Mouse (Mus musculus): ENCODE measurements at regions not wholly inside any gene's neighbourhood (a gene's known extent, or its start where the extent isn't known, plus 50 kb on each side); places are given as distances from the start of the nearest gene placed in this dataset.
A peak's percentile ranks its signal among the peaks of the same experiment; 100 is the strongest.

DNA sequence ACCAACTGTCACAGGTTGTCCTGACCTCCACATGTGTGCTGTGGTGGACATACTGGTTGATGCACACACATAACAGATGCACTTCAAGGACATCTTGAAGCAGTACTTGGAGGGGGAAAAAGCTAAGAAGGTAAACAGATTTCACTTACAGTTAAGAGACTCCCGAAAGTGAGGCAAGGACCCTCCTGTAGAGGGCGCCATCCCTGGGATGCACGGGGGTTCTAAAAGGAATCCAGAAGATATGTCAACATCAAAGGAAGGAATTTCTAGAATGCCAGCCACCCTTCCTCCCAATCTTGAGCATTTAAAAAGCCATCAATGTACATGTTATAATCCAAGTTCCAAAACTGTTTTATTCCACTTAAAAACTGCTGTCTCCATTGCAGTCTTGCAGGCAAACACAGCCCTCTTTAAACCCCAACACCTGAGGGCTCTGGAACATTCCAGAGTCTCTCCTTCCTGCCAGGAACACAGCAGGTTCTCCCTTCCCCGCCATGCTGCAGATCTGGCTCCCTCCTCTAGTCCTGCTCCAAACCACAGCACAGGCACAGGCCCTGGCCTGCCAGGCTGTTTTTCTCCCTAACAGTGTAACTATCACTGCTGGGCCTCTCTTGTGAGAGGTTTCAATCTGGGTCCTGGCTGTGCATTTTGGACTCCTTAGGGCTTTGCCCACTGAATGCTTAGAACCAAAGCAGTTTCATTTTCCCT, 200.8 kb upstream of the Mkln1 start:
- DNase-seq (ENCODE audit: extremely low spot score) = no peak

DNA sequence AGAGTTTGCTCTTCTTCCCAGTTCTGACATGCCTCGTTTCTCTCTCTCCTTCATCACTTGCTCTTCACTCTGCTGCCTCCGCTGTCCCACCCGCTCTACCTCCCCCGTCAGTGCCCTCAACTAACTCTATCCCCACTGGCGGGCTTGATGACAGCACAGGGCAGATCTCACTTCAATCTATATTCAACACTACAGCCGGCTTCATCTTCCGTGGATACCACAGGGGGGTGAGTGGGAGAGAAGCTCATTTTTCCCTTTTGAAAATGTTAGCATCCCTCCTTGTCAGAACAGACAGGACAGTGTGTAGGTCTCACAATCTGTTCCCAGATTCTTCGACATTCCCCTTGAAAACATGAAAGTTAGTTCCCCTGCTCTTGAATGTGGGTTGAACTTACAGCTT, 200.2 kb upstream of the Mkln1 start:
- DNase-seq (ENCODE audit: extremely low spot score) = no peak

DNA sequence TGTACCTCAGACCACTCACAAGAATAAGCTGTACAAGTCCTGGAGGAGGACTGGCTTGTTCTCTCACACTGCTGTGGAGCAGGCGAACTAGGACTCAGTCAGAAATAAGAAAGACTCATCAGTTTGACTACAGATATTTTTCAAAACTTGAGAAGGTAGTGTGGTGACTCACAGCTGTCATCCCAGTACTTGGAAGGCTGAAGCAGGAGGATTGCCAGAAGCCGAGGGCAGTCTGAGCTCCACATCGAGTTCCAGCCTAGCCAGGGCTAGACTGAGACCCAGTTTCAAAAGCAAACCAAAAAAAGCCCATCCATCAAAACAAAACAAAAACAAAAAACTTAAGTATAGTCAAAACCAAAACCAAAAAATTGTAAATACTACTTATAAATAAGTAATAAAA, 197.8 kb upstream of the Mkln1 start:
- no peak for DNase-seq (ENCODE audit: extremely low spot score)

DNA sequence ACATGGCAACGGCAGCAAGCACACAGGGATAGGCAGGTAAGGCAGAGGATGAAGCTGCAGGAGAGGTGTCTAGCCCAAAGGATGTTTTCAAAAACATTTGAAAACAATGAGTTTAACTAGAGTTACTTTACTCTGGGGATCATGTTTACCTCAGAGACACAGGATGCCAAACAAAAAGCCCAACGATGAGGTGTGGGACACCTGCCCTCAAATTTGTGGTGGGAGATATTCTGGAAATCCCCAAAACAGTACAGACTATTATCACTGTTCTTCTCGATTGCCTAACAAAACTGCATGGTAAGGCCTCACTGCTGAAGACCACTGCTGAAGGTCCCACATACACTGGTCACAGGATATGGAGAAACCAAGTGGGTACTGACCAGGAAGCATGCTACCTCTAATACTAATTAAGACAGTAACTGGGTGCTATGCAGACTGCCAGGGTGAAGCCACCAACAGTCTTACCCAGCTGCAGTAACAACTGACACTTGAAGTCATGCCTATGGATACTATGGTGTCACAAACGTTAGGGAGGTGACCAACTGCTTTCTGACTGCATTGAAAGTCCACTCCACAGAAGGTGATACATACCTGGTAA, 197.1 kb upstream of the Mkln1 start:
- DNase-seq (ENCODE audit: extremely low spot score) = no peak

DNA sequence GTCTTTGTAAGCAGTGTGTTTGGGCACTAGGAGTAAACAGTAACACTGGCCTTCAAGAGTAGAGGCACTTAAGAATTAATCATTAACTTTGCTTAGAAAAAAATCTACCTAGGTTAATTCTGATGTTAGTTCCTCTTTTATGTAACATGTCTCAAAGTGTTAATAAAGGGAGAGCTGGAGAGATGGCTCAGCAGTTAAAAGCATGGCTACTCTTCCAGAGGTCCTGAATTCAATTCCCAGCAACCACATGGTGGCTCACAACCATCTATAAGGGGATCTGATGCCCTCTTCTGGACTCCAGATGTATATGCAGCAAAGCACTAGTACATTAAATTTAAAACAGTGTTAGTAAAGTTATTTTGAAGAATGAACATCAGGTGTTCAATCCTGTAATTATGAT, 195.9 kb upstream of the Mkln1 start:
- DNase-seq (ENCODE audit: extremely low spot score) = no peak

DNA sequence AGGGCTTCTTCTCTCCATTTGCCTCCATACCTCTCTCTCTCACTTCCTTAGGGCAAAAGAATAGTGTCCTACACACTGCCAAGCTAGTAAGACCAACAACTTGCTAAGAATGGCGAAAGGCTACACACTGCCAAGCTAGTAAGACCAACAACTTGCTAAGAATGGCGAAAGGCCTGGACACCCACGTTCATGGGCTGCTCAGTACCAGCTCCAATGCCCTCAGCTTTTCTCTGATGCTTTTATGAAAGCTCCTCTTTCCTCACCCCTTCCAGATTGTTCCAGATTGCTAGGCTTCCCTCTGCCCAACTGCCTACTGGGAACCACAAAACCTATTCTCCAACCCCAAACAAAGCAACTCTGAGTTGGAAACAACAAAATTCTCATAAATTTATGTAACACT, 194.1 kb upstream of the Mkln1 start:
- no peak for DNase-seq (ENCODE audit: extremely low spot score)

DNA sequence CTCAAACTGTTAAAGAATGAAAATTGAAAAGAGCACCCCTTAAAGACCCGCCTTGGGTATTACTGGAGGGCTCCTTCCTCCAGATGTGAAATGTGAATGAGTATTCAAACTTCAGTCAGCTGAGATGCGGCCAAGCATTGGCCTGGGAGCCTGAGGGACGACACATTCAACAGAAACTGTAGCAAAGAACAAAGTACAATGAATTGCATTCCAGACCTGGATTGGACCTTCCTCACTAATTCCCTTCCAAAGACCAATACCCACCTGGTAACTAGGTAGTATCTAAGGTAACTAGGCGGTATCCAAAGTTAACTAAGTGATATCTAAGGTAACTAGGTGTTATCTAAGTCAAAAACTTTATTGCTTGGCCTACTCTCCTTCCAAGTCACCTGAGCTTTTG, 193.7 kb upstream of the Mkln1 start:
- DNase-seq (ENCODE audit: extremely low spot score) = no peak

DNA sequence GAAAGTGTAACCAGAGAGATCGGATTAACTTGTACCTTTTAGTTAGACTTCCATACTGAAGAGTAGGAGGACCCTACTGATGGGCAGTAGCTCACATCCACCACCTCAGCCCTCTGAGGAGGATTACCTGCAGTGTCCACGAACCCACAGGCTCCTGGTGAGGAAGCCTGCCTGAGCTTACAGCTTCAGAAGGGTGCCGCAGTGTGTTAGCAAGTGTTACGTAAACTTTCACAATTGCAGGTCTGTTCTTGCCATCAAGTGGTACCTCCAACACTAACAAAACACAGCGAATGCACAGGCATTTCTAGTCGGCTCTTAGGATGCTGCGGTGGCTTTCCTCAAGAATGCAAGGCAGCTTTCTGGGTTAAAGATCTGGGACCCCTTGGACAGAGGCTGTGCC, 192.4 kb upstream of the Mkln1 start:
- no peak for DNase-seq (ENCODE audit: extremely low spot score)

DNA sequence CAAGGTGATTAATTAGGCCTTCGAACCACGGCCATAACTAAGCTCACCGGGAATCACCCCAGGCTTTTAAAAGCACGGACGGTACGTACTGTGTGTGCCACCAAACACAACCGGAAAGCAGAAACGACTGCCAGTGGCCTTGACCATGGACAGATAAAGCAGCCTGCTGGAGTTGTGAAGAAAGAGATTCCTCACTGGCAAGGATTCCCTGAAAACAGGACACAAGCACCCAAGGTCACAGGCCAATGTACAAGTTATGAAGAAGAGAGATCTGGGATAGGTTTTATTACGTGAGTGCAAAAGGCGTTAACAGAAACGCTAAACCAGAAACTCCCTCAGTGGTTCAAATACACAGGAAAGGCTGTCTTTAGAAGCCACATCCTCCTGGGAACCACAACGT, 191.3 kb upstream of the Mkln1 start:
- DNase-seq (ENCODE audit: extremely low spot score) = no peak

DNA sequence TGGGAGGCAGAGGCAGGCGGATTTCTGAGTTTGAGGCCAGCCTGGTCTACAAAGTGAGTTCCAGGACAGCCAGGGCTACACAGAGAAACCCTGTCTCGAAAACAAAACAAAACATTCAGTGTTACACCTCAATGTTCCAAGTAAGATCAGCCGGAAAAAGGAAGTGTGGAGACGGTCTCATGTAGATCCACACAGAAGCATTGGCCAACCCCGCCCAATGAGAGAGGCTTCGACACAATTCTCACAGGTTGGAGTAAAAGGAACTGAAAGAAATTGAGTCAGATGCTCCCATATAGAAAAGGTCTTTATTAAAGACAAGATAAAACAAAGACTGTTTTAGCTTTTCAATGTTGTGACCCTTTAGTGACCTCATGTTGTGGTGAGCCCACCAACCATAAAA, 190.3 kb upstream of the Mkln1 start:
- DNase-seq (ENCODE audit: extremely low spot score) = no peak

DNA sequence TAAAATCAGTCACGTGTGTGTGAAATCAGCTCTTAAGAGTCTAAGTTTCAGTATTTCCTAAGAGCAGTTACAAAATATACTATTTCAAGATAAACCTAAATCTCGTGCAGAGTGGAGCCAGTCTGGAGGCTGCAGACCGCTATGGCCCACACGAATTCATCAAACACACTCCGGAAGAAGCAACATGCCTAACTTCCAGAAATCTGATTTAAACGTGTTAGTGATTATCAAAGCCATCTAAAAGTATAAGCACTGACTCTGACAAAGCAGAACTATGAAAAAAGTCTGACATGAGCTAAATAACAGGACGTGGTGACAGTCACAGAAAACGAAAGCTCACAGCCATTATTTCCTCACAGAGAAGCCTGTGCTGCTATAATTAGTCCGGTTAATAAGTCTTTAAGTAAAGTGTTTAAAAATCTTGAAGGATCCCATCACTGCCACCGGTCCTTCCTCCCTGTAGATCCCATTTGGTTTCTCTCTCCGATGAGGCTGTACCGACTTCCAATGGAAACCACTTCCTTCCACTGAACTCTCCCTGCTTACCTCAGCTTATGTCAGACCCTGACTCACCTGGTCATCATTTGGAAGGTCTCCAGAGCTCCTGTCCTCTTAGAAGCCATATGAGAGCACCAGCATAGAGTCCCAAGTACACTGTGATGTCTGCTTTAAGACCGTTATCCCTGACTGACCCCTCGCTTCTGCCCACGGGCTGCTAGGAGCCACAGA, 189.0 kb upstream of the Mkln1 start:
- DNase-seq (ENCODE audit: extremely low spot score) = no peak

DNA sequence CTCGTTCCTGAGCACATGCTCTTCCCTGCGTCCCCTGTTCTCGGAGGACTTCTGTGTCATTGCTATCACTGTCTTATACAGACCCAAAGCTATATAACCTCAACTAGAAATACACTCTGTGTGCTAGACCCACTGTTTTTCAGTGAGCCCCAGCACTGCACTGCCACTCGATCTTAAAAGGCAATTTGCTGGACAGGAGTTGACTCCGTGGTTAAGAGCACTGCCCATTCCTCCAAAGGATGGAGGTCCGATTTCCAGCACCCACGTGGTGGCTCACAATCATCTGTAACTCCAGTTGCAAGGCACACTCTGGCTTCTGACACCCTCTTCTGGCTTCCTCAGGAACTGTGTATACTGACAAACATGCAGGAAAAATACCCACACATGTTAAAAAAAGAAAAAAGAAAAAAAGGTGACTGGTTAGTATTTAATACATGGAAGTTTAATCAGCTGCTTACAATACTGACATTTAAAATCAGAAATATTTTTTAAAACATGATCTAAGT, 188.3 kb upstream of the Mkln1 start:
- DNase-seq (ENCODE audit: extremely low spot score) = no peak

DNA sequence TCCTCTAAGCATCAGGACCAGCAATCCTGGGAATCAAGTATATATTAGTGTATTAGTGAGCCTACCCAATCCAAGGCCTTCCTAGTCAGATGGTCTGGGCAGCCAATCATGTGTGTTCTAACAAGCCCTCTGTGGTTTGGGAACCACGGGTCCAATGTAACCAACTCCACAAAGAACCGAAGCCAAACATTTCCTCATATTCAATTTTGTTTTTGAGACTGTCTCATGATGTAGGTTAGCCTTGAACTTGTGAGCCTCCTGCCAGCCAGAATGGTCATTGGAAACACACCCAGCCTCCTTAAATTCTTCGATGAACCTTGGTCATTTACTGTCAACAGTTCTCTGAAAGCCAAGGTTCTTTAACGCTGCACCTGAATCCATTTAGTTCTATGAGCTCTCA, 187.4 kb upstream of the Mkln1 start:
- no peak for DNase-seq (ENCODE audit: extremely low spot score)

DNA sequence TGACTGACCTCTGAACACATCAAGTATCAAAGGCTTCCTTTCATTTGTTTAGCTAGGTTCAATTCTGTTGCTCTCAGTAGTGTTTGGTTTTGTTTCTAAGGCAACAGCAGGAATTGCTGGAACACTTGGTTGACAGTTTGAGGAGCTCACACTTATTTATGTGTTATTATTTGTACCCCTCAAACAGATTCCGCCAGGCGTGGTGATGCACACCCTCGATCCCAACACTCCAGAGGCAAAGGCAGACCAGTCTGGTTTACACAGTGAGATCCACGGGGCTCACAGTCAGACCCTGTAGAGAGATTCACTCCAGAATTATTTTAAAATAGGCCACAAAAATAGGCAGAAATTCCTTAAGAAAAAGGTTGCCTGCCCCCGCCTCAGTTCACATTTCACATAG, 186.9 kb upstream of the Mkln1 start:
- no peak for DNase-seq (ENCODE audit: extremely low spot score)

DNA sequence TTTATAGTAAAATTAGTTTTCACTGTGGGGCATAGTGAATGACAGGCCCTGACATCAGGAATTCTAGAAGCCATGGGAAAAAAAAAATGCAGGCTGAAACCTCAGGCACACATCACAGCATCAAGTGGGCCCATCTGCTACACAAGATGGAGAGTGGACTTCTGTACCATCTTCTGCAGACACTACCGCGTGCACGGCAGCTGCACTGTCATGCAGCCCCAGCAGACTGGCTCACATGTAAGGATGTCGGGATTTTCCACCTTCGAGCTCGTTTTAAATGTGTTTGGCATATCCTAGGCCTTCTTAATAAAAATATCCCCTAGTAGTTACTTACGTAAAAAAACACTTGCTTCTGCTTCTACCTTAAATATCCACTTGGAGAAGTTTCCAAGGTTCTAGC, 186.5 kb upstream of the Mkln1 start:
- no peak for DNase-seq (ENCODE audit: extremely low spot score)

DNA sequence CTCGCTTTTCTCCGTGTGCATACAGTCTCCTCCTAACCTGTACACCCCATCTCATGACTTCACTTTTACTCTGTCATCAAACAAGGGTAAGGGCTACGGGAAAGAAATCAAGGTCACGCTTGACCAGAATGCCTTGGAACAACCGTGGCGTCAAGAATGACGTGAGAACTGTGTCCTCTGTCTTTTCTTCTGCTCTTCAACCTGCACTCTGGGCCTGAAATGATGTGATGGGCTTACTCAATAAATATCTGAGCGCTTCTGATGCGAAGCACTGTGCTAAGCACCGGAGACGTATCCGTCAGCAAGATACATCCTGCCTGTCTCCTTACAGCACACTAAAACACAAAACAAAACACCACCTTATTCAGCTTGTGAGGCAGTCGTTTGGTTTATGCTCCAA, 185.8 kb upstream of the Mkln1 start:
- no peak for DNase-seq (ENCODE audit: extremely low spot score)

DNA sequence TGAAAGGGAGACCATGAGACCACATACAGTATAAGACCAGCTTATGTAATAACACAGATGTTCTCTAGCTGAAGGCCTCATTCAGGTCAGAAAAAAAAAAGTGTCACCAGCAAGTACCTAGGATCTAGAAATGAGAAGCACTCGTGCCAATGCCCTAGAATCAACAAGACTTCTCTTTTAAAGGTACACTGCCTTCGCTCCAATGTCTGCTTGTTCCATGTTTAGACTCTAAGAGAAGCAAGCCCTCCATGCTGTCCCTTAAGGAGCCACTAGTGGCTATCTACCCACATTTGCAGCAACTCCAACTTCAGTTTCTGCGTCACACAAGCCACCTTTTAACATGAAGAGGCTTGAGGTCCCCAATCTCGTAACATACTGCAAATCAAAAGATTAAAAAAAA, 185.4 kb upstream of the Mkln1 start:
- DNase-seq (ENCODE audit: extremely low spot score) = no peak

DNA sequence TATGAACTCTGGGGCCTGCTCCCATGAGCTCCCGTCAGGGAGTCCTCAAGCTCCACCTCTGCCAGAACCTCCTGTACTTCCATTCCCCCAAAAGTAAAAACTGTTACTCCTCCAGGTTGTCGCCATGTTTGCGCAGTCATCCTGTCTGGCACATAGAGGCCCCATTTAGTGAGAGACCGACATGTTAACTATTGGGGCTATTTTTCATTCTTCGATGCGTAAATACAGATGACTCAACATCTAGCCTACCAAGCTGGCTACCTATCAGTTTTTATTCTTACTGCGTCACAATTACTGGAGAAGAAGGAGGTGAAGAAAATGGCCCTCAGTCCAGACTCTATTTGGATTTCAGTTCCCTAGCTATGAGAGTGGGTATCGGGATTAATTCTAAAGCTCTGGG, 182.9 kb upstream of the Mkln1 start:
- no peak for DNase-seq (ENCODE audit: extremely low spot score)

DNA sequence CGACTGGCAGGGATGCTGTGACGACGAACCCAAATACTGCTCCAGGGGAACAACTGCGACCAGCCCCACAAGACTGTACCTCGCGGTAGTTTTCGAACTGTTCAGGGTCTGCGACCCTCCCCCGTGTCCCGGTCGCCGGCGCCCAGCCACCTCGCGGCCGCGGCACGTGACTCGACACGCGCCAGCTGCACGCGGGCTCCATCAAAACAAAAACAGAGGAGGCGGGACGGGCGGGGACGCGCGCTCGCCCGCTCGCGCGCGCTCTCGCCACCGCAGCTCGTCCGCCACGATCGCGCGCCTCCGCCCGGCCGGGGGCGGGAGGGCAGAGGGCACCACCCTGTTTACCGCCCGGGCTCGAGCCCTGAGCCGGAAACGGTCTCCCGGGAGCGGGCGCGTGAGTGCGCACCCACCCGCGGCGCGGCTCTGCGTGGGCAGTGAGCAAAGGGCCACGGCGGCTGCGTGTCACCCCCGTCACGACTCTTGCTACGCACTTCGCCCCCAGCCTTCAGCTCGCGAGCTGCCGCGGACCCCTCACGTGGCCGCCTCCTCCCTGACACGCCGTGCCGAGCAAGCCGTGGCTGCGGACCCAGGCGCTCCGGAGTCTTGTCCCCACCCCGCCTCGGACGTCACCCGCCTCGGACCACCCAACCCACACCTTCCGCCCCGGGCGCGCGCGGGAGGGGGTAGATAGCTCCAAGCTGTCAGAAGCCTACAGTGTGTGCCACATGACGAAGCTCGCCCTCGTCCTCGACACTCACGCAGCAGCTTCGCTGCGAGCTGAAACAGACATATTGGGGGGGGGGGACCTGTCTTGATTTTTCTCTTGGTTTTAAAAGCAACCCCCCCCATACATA, 182.1 kb upstream of the Mkln1 start:
- DNase-seq (ENCODE audit: extremely low spot score) = peak; percentile 60

DNA sequence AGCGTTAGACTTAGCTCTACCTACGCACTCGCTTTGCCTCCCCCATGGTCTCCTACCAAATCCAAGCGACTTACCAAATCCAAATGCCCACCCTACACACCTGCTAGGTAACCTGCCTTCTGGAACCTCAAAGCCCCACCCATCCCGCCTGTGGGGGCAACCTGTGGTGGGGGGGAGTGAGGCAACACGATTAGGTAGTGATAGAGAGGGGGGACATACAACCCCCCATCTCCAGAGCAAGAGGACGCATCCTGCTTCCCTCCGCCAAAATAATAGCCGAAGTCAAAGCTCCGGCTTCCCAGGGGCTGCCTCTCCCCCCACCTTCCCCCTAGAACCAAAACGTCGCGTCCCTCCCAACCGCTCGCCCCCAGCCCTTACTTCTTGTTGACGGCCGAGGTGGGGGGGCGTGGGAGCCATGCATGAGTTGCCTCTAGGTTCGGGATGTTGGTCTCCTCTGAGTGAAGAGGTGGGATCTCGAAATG, 181.4 kb upstream of the Mkln1 start:
- DNase-seq (ENCODE audit: extremely low spot score) = no peak

DNA sequence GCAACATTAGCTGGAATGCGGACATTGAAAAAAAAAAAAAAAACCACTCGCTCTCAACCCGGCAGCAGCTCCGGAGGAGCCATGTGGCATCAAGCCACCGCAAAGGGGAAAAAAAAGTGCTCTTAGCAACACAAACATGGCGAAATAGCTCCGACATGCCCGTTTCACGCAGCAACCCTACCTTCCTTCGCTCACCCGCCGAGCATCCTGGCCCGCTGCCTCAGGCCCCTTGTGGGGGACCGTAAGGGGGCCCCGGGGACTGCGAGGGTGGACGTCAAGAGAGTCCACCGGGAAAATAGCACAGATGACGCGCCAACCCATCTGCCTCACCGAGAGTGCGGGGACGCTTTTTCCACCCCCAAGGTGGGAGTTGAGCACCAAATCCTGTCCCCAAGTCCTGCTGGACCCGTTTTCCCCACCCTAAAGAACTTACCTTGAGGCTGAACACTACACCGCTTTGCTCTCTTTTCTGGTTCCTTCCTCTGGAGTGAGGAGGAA, 180.8 kb upstream of the Mkln1 start:
- DNase-seq (ENCODE audit: extremely low spot score) = peak; percentile 63
